Mouse (Mus musculus): ENCODE data around the gene H60b. TPM values are rescaled to one million over a fixed set of nuclear protein-coding genes. Genes with fewer than 3 reads are reported as not detected.

H60b gene
- total and polyA plus RNA-seq, 3 experiments, result not detected

DNA sequence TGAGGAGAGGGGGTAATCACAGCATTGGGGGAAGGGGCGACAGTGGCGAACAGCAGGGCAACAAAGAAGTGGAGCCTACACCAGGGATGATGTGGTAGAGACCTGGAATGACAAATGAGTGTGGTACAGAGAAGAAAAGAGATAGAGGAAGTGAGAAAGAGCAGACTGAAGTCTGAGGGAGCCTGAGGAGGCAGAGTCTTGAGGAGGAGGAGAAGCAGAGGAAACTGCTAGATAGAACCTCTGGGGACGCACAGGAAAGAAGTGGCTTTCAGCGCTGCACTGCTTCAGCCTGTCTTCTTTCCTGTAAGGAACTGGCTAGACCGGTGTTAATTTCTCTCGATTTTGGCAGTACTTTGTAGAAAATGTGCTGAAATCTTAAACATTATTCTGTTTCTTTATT is 124.4 kb downstream of the H60b start:
- dilution Hi-C loops (cut with MboI; ENCODE audit: extremely low pct_ligation_motif_present, extremely low pct_unique_long_range_greater_than_20kb, low sequenced_read_pairs), result no loop called here
- Histone ChIP-seq H3K79me2 (replicated peaks; ENCODE audit: control insufficient read depth, extremely low read depth, insufficient read depth, poor library complexity, severe bottlenecking) (no peaks in the 10 kb centered on the region), H3K27ac (ENCODE audit: insufficient read depth, low read depth) (0 out of 2 replicates have a peak overlapping the region, but pooled peaks have one; percentile 39), H3K36me3 (replicated peaks in 1 of 2; ENCODE audit: control insufficient read depth in 1 of 2, insufficient read depth in 1 of 2, low read length in 1 of 2) (peaks cover 0 to 23% of the 10 kb centered on the region in 2 experiments), H3K9me3 (replicated peaks; ENCODE audit: low read length) (no peaks in the 10 kb centered on the region), H3K4me1 (ENCODE audit: control insufficient read depth in 1 of 2, insufficient read depth in 2 of 2) (peaks cover 9 to 40% of the 10 kb centered on the region in 2 experiments; a peak in 3 of 4 replicates), H3K4me3 (replicated peaks in 1 of 3; ENCODE audit: low read depth in 2 of 3, low read length in 2 of 3, poor library complexity in 1 of 3) (no peak overlapping the region), H3K4me2 (ENCODE audit: insufficient read depth, low read depth, poor library complexity, severe bottlenecking) (peak overlapping the region; percentile 51), H3K9ac (ENCODE audit: insufficient read depth, low read depth) (no peak overlapping the region), H3K27me3 (replicated peaks) (no peaks in the 10 kb centered on the region)
- TF ChIP-seq EP300 (IDR thresholded peaks at IDR 0.05; ENCODE audit: low read length) (peak; percentile 79; the same call in 1 of the 2 replicates), IRF4 (IDR thresholded peaks at IDR 0.05; ENCODE audit: low read depth, low read length) (peak; percentile 78), ZKSCAN1 (IDR thresholded peaks at IDR 0.05; ENCODE audit: borderline replicate concordance, low read depth, low read length) (no peak), NELFE (IDR thresholded peaks at IDR 0.05; ENCODE audit: low read depth, low read length) (no peak), USF2 (conservative IDR thresholded peaks at IDR 0.05; ENCODE audit: low read depth, low read length) (no peak), ELF1 (IDR thresholded peaks at IDR 0.05; ENCODE audit: low read depth, low read length) (0 out of 2 replicates have a peak, but pooled peaks have one; percentile 22), CTCF (conservative IDR thresholded peaks at IDR 0.05 in 1 of 2, IDR thresholded peaks at IDR 0.05 in 1 of 2; ENCODE audit: low read depth in 2 of 2, low read length in 2 of 2) (no peak), RCOR1 (conservative IDR thresholded peaks at IDR 0.05; ENCODE audit: low read depth, low read length) (no peak), MEF2A (IDR thresholded peaks at IDR 0.05; ENCODE audit: borderline replicate concordance, low read depth, low read length) (0 out of 2 replicates have a peak, but pooled peaks have one; percentile 14), TBP (conservative IDR thresholded peaks at IDR 0.05; ENCODE audit: low read depth, low read length) (0 out of 2 replicates have a peak, but pooled peaks have one; percentile 16), JUND (conservative IDR thresholded peaks at IDR 0.05; ENCODE audit: low read depth, low read length) (peak; percentile 5; the same call in 1 of the 2 replicates)
- in situ Hi-C loops (cut with MboI; ENCODE audit: low pct_ligation_motif_present, low pct_unique_long_range_greater_than_20kb, low sequenced_read_pairs), result no loop called here
- peak; percentile 78 for DNase-seq (ENCODE audit: extremely low read depth)

DNA sequence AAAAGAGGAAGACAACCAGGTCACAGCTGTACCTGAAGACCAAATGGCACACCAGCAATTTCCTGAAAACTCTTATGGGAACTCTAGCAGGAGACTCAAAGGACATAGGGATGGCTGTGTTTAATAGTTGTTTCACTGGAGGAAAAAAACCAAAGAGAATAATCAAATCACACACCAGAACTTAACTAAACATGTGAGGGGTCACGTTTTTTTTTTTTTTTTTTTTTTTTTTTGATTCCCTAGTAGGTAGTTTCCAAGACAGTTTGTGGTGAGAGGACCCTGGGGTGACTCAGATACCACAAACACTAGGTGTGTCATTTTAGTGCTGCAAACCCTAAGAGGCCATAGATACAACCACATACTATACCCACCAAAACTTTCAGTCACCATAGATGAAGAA is 137.3 kb downstream of the H60b start:
- TF ChIP-seq ZC3H11A (IDR thresholded peaks at IDR 0.05; ENCODE audit: low read depth, low read length) (no peak), ZNF384 (IDR thresholded peaks at IDR 0.05; ENCODE audit: low read depth, low read length) (peak; percentile 78), USF1 (IDR thresholded peaks at IDR 0.05; ENCODE audit: low read depth, low read length) (no peak), ELF1 (IDR thresholded peaks at IDR 0.05; ENCODE audit: low read depth, low read length) (no peak), RAD21 (IDR thresholded peaks at IDR 0.05; ENCODE audit: low read depth, low read length) (no peak), BHLHE40 (IDR thresholded peaks at IDR 0.05; ENCODE audit: low read depth, low read length) (peak; percentile 73), TBP (conservative IDR thresholded peaks at IDR 0.05; ENCODE audit: low read depth, low read length) (no peak)
- DNase-seq (ENCODE audit: extremely low read depth), result no peak

More for the DNA sequence above, 137.3 kb downstream of the H60b start:
- Histone ChIP-seq H3K36me3 (replicated peaks in 1 of 2; ENCODE audit: control insufficient read depth in 1 of 2, insufficient read depth in 1 of 2, low read length in 1 of 2) (peaks cover 6 to 55% of the 10 kb centered on the region in 2 experiments), H3K9me3 (replicated peaks; ENCODE audit: low read length) (no peaks in the 10 kb centered on the region), H3K9ac (ENCODE audit: insufficient read depth, low read depth) (no peak overlapping the region), H3K4me1 (ENCODE audit: control insufficient read depth in 1 of 2, insufficient read depth in 2 of 2) (peaks cover 11 to 80% of the 10 kb centered on the region in 2 experiments), H3K4me3 (replicated peaks in 1 of 3; ENCODE audit: low read depth in 2 of 3, low read length in 2 of 3, poor library complexity in 1 of 3) (no peak overlapping the region), H3K27ac (ENCODE audit: insufficient read depth, low read depth) (no peak overlapping the region), H3K4me2 (ENCODE audit: insufficient read depth, low read depth, poor library complexity, severe bottlenecking) (no peak overlapping the region), H3K79me2 (replicated peaks; ENCODE audit: control insufficient read depth, extremely low read depth, insufficient read depth, poor library complexity, severe bottlenecking) (no peaks in the 10 kb centered on the region), H3K27me3 (replicated peaks) (no peaks in the 10 kb centered on the region)
- in situ Hi-C loops (cut with MboI; ENCODE audit: low pct_ligation_motif_present, low pct_unique_long_range_greater_than_20kb, low sequenced_read_pairs), result no loop called here
- dilution Hi-C loops (cut with MboI; ENCODE audit: extremely low pct_ligation_motif_present, extremely low pct_unique_long_range_greater_than_20kb, low sequenced_read_pairs), result no loop called here
